Mouse (Mus musculus) midbrain, embryonic 14.5 days (tissue): ENCODE data around the gene Meaf6. TPM values are rescaled to one million over a fixed set of nuclear protein-coding genes. Genes with fewer than 3 reads are reported as not detected.

ENCODE experiments used
- ATAC-seq: fragments of 200-750 bp; cut with Nextera tagmentation; 2 replicates; pipeline ENCODE4 v1.8.0; 2017; ENCODE audit warnings: moderate number of reproducible peaks, moderate library complexity; ENCODE audit not compliant: low FRiP score, low TSS enrichment
- DNase-seq: peaks from one replicate; pipeline ENCODE4 v3.0.0-alpha.2; 2015
- H3K27ac ChIP-seq: fragments of 300-500 bp; sonication (generic); replicated peaks from 2 replicates; pipeline ENCODE4 v1.5.1; 2014; ENCODE audit warnings: mild to moderate bottlenecking, low read depth, low read length, moderate library complexity
- H3K27me3 ChIP-seq: fragments of 300-500 bp; sonication (generic); 2 replicates; pipeline ENCODE4 v1.6.1; 2014; ENCODE audit warnings: low read length, control low read depth, mixed read lengths; ENCODE audit not compliant: control insufficient read depth, insufficient read depth
- H3K36me3 ChIP-seq: fragments of 300-500 bp; sonication (generic); 2 replicates; pipeline ENCODE4 v1.6.1; 2014; ENCODE audit warnings: low read length, control low read depth; ENCODE audit not compliant: control insufficient read depth, insufficient read depth
- H3K4me1 ChIP-seq: fragments of 300-500 bp; sonication (generic); 2 replicates; pipeline ENCODE4 v1.6.1; 2014; ENCODE audit warnings: mild to moderate bottlenecking, antibody characterized with exemption, low read length, control low read depth; ENCODE audit not compliant: control insufficient read depth, insufficient read depth
- H3K4me2 ChIP-seq: fragments of 300-500 bp; sonication (generic); 2 replicates; pipeline ENCODE4 v1.6.1; 2014; ENCODE audit warnings: mild to moderate bottlenecking, low read length, moderate library complexity
- H3K4me3 ChIP-seq: fragments of 300-500 bp; sonication (generic); replicated peaks from 2 replicates; pipeline ENCODE4 v1.5.1; 2014; ENCODE audit warnings: low read depth, low read length
- H3K9ac ChIP-seq: fragments of 300-500 bp; sonication (generic); replicated peaks from 2 replicates; pipeline ENCODE4 v1.6.1; 2014; ENCODE audit warnings: mild to moderate bottlenecking, low read length, moderate library complexity
- H3K9me3 ChIP-seq: fragments of 300-500 bp; sonication (generic); 2 replicates; pipeline ENCODE4 v1.6.1; 2016; ENCODE audit warnings: low read length, control low read depth, mixed read lengths; ENCODE audit not compliant: control insufficient read depth
- WGBS: fragments of 180-500 bp; shearing (Covaris S2); extraction: QIAGEN DNeasy Blood & Tissue Kit; methylation state at CpG from one replicate; pipeline ENCODE4 v1.1.7; 2014; 5-methylcytosine and 5-hydroxymethylcytosine counted together
- polyA plus RNA-seq: library from polyadenylated mRNA; unstranded; fragments of >200 nt; fragmentation: Nextera tagmentation; extraction: Ambion mirVana; gene quantifications from 2 replicates; pipeline ENCODE4 v1.2.1, GENCODE M21; 2014

Gene Meaf6
- polyA plus RNA-seq, 1 experiment from 2014 or later, result 183 TPM

DNA sequence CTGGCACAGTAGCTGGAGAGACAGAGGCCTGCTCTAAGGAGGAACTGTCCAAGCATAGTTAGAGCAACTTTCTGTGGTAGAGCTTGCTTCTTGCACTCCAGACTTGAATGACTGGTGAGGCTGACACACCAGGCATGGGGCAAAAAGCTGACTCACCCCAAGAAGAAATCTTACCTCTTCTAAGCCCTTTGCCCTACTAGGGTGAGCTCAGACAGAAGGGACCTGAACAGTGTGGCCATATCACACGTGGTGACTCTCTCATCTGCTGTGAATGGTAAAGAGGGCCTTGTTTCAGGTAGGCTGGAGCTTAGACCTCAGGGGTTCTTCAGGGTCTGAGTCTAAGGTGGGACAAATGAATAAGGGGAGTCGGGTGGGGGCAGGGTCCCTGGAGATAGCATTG is 73.1 kb downstream of the Meaf6 start:
- Histone ChIP-seq H3K9me3 (no peaks in the 10 kb centered on the region), H3K27ac (no peak overlapping the region), H3K36me3 (no peaks in the 10 kb centered on the region), H3K4me3 (no peak overlapping the region), H3K9ac (no peak overlapping the region), H3K4me2 (no peak overlapping the region), H3K27me3 (no peaks in the 10 kb centered on the region), H3K4me1 (0 out of 2 replicates have a peak, but pooled peaks cover 4% of the 10 kb centered on the region)
- 83% methylated on average over 2 of the region's 2 CpGs for WGBS
- ATAC-seq (no peak), DNase-seq (no peak)

- no peaks in the 10 kb centered on the region for H3K9me3 ChIP-seq
- H3K27me3 ChIP-seq, result no peaks in the 10 kb centered on the region
- H3K4me2 ChIP-seq, result no peak overlapping the region
- WGBS, result 43% methylated on average over 20 of the region's 20 CpGs
- 0 out of 2 replicates have a peak, but pooled peaks cover 4% of the 10 kb centered on the region for H3K4me1 ChIP-seq
- peak overlapping the region; percentile 32; the same call in 1 of the 2 replicates for H3K27ac ChIP-seq
- ATAC-seq (no peak), DNase-seq (peak; percentile 38)
- no peaks in the 10 kb centered on the region for H3K36me3 ChIP-seq
- no peak overlapping the region for H3K4me3 ChIP-seq
- no peak overlapping the region; the same call in 1 of the 2 replicates for H3K9ac ChIP-seq
Observed at GRCm38 (mm10) chr4:125158581-125159317, 73.8 kb downstream of the Meaf6 start.

DNA sequence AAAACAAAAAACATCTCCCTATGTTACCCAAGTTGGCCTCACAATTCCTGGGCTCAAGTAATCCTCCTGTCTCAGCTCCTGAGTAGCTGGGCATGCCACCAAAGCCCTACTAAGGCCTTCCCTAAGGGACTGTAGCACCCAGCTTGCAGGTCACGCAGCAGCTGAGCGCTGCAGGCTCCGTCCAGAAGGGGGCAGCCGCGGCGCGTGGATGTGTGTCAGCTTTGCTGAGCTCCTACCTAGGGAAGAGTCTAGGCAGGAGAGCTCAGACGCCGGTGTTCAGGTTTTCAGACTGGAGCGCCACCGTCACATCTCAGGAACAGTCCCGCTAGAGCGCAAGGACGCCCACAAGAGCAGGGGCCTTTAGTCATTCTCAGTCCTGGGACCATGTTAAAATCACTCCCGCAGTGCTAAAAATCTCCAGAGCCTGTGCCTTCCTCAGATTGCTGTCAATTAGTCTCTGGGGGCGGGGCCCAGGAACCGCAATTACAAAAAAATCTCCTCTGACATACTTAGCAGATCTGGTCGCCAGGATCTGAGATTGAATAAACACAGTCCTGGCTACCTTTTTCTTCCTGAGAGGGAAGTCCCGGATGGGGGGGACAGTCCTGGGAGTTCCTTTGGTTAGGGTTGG is 75.5 kb downstream of the Meaf6 start:
- Histone ChIP-seq H3K9me3 (no peaks in the 10 kb centered on the region), H3K4me3 (no peak overlapping the region), H3K9ac (no peak overlapping the region; the same call in 1 of the 2 replicates), H3K4me2 (peak overlapping the region; percentile 11; the same call in 1 of the 2 replicates), H3K36me3 (no peaks in the 10 kb centered on the region), H3K27me3 (no peaks in the 10 kb centered on the region), H3K27ac (no peak overlapping the region), H3K4me1 (0 out of 2 replicates have a peak, but pooled peaks cover 4% of the 10 kb centered on the region)
- WGBS, result 7% methylated on average over 19 of the region's 19 CpGs
- ATAC-seq (peak; percentile 64; the same call in 1 of the 2 replicates), DNase-seq (peak; percentile 96)

GRCm38 (mm10) chr4:125160951-125161331 is 76.0 kb downstream of the Meaf6 start:
- no peaks in the 10 kb centered on the region for H3K27me3 ChIP-seq
- no peak overlapping the region for H3K27ac ChIP-seq
- no peak for DNase-seq
- no peak for ATAC-seq
- H3K9me3 ChIP-seq, result no peaks in the 10 kb centered on the region
- 60% methylated on average over 10 of the region's 10 CpGs for WGBS
- no peak overlapping the region for H3K4me3 ChIP-seq
- H3K4me2 ChIP-seq, result no peak overlapping the region; the same call in 1 of the 2 replicates
- 0 out of 2 replicates have a peak, but pooled peaks cover 4% of the 10 kb centered on the region for H3K4me1 ChIP-seq
- no peaks in the 10 kb centered on the region for H3K36me3 ChIP-seq
- no peak overlapping the region; the same call in 1 of the 2 replicates for H3K9ac ChIP-seq

- no peak overlapping the region for H3K27ac ChIP-seq
- ATAC-seq (no peak), DNase-seq (peak; percentile 11)
- H3K27me3 ChIP-seq, result no peaks in the 10 kb centered on the region
- H3K9ac ChIP-seq, result no peak overlapping the region
- H3K4me1 ChIP-seq, result 0 out of 2 replicates have a peak, but pooled peaks cover 4% of the 10 kb centered on the region
- WGBS, result 20% methylated on average over 8 of the region's 8 CpGs
- no peak overlapping the region for H3K4me2 ChIP-seq
- no peak overlapping the region for H3K4me3 ChIP-seq
- no peaks in the 10 kb centered on the region for H3K36me3 ChIP-seq
- no peaks in the 10 kb centered on the region for H3K9me3 ChIP-seq
Observed at GRCm38 (mm10) chr4:125161392-125161791, 76.5 kb downstream of the Meaf6 start.

DNA sequence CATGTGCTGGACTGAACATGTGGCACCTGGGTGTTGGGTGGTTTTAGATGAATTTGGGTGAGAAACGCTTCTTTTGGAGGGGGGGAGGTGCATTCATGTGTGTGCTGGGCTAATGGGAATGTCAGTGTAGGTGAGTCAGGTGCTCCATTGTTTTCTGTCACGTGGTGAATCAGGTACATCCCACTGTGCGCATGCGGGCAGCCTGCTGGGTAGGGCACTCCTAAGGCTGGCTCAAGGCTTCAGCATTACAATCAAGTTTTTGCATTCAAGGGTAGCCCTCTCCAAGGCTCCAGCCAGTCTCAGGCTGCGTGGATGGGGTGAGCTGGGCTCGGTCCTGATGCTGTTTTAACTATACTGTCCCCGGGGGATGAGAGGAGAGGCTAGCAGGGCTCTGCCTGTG is 77.8 kb downstream of the Meaf6 start:
- WGBS, result 61% methylated on average over 7 of the region's 7 CpGs
- no peaks in the 10 kb centered on the region for H3K27me3 ChIP-seq
- H3K9ac ChIP-seq, result no peak overlapping the region
- H3K4me2 ChIP-seq, result no peak overlapping the region
- ATAC-seq (no peak), DNase-seq (no peak)
- H3K9me3 ChIP-seq, result no peaks in the 10 kb centered on the region
- H3K27ac ChIP-seq, result no peak overlapping the region
- no peaks in the 10 kb centered on the region for H3K36me3 ChIP-seq
- 0 out of 2 replicates have a peak, but pooled peaks cover 4% of the 10 kb centered on the region for H3K4me1 ChIP-seq
- H3K4me3 ChIP-seq, result no peak overlapping the region

Other genes with a start within 250 kb of the Meaf6 start
- 57.3 and 59.1 TPM in 2 replicates for gene Yrdc, start 234.5 kb upstream of the Meaf6 start, polyA plus RNA-seq
- gene 1110065P20Rik, start 233.9 kb upstream of the Meaf6 start, polyA plus RNA-seq, result 85.1 and 110 TPM in 2 replicates
- 16.9 and 18.5 TPM in 2 replicates for gene Maneal, start 223.0 kb upstream of the Meaf6 start, polyA plus RNA-seq
- gene Epha10, start 204.2 kb upstream of the Meaf6 start, polyA plus RNA-seq, result 9.6 and 10.7 TPM in 2 replicates
- gene 9930104L06Rik, start 148.1 kb upstream of the Meaf6 start, polyA plus RNA-seq, result 4.9 and 5.6 TPM in 2 replicates
- 22.8 and 34.7 TPM in 2 replicates for gene Cdca8, start 145.8 kb upstream of the Meaf6 start, polyA plus RNA-seq
- gene Rspo1, start 98.7 kb upstream of the Meaf6 start, polyA plus RNA-seq, result 1.7 and 3.2 TPM in 2 replicates
- 67.3 and 88.9 TPM in 2 replicates for gene Gnl2, start 68.5 kb upstream of the Meaf6 start, polyA plus RNA-seq
- gene Dnali1, start 19.4 kb upstream of the Meaf6 start, polyA plus RNA-seq, result 0.92 and 1.0 TPM in 2 replicates
- 27.7 and 31.2 TPM in 2 replicates for gene Snip1, start 18.5 kb upstream of the Meaf6 start, polyA plus RNA-seq
- 0.22 and 0.46 TPM in 2 replicates for gene Zc3h12a, start 42.7 kb downstream of the Meaf6 start, polyA plus RNA-seq